Mouse (Mus musculus) lung, postnatal 36 days (tissue): ENCODE measurements at regions not wholly inside any gene's neighbourhood (a gene's known extent, or its start where the extent isn't known, plus 50 kb on each side); places are given as distances from the start of the nearest gene placed in this dataset.
"Not testable (repeated sequence)": the region's sequence is repeated elsewhere in the genome, so short reads cannot be mapped to it uniquely, and the experiment has no call there.

ENCODE experiments used
- DNase-seq: peaks from one replicate; pipeline ENCODE4 v3.0.0; 2022; ENCODE audit warnings: mixed read lengths

DNA sequence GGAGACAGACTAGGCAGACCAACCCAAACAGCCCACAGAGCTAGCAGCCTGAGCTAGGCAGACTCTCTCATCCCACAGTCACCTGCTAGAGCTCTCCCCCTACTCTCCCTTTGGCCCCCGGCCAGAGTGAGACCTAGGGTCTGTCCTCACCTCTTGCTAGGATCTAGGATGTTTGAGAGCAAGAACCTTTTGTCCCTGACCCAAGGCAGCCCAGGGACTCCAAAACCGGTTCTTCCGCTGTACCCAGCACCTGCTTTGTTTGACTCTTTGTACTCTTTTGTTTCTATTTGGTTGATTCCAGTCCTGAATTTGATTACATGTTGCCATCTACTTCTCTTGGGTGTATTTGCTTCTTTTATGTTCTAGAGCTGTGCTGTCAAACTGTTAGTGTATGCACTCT is 75.3 kb downstream of the H60c start:
- peak; percentile 8 for DNase-seq

DNA sequence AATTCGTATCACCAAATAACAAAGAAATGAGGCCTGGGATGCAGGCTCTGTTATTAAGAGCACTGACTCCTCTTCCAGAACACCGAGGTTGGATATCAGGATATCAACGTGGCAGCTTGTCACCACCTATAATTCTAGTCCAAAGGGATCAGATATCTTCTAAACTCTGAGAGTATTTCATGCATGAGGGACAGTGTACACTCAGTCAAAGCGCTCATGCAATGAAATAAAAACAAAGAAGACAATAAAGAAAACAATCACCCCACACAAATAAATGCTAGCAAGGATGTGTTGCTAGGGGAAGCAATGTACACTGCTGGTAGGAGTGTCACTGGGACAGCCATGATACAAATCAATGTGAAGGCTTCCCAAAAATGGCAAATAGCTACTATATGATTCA is 79.2 kb downstream of the H60c start:
- no peak for DNase-seq

- no peak for DNase-seq
These were observed 87.5 kb downstream of the H60c start for GRCm38 (mm10) chr10:3180103-3180502.

DNA sequence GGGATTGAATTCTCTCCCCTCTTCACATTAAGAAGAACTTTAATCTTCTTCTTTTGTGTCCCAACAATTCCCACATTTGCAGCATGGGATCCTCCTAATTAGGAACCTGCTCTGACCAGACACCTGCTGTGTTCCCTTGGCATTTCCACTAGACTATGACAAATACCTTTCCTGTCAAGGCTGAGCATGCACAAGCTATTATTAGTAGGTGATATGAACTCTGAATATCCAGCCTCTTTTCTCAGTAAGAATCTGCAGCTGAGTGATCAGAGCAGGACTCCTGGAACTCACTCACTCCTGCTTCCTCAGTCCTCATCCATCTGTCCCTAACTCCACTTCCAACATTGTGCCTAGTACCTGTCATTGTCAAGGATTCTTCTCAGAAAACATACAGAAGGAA is 94.0 kb downstream of the H60c start:
- no peak for DNase-seq

DNA sequence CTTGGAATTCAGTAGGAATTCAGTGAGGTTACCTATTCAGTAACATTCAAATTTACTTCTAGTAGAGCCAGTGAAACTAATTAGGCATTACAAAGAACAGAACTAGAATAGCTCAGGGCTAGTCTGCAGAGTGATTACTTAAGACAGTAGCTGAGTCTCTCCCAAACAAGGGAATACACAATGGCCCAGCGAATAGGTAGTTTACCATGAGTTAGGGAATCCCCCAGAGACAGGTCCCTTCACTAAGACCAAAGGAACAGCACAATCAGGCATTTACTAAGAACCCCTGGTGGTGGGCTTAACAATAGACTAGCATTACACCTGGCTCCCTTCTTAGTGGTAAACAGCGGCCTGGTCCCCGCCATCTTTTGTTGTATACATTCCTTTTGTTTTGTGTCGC is 94.6 kb downstream of the H60c start:
- DNase-seq = not testable (repeated sequence)

- no peak for DNase-seq
These were observed 95.3 kb downstream of the H60c start for GRCm38 (mm10) chr10:3172257-3172656.

- no peak for DNase-seq
These were observed 96.2 kb downstream of the H60c start for GRCm38 (mm10) chr10:3171366-3171765.

- DNase-seq = peak; percentile 37
These were observed 112.0 kb downstream of the H60c start for GRCm38 (mm10) chr10:3155542-3155941.

DNA sequence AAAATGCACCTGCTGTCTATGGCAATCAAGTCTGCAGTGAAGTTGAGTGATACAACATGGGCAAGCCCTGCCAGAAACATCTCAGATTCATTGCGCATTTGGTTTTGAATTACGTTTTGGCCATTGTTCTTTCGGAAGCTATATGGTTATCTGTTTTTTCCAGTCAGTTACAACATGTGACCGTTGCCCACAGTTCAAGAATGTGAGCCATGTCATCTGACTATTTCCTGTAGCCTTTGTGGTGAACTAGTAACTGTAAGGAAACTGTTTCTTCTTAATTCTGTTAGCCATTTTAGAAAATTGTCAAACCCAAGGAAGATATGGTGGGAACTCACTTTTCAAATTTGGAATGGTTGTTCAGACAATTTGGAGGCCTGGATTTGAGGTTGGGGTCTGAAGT is 119.4 kb downstream of the H60c start:
- no peak for DNase-seq

GRCm38 (mm10) chr10:3139306-3139705 is 128.3 kb downstream of the H60c start:
- DNase-seq = no peak

- DNase-seq = no peak
These were observed 140.1 kb downstream of the H60c start for GRCm38 (mm10) chr10:3127491-3127890.

DNA sequence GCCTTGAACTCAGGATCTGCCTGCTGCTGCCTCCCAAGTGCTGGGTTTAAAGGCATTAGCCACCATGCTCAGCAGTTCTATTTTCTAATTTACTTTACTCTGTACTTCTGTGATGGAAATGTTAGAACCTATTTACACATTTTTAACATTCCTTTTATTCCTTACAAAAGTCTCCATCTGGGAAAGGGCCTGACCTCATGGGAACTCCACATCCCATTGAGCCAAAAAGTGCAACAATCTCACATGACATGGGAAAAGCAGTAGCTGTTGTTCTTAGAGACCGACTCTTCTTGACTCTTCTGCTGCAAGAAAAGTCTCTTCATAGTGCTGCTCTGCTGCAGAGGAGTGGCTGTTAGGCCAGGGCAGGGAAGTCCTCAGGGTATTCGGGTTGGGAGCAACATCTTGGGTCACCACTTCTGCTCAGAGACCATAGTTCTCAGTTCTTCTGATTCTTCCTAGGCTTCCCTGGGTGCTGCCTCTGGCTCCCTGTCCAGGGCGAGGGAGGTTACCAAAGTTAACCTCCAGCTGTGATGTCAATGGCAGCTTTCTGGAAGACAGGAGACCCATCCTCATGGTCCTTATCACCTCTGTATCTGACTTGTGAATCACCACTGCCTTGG is 150.0 kb downstream of the H60c start:
- no peak for DNase-seq

DNA sequence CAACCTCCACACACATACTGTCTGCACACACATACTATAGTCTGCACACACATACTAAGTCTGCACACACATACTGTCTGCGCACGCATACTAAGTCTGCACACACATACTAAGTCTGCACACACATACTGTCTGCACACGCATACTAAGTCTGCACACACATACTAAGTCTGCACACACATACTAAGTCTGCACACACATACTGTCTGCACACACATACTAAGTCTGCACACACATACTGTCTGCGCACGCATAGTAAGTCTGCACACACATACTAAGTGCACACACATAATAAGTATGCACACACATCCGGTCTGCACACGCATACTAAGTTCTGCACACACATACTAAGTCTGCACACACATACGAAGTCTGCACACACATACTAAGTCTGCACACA is 153.2 kb downstream of the H60c start:
- not testable (repeated sequence) for DNase-seq

DNA sequence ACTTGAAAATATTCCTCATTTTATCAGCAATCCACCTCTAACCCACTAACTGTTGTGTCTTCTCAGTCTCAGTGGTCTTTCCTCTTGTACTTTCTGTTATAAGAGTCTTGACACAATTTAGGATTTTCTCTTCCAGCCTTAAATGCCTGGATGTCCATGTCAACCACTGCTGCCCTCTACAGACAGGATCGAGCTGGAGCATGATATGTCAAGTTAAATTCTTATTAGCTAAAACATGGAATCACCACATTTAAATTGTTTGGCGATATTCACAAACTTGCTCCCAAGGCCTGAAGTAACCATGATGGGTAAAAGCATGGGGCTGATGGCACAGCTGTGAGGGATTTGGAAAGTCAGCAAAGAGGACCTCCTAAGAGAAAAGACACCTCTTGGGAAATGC is 159.6 kb downstream of the H60c start:
- DNase-seq = not testable (repeated sequence)
